Mouse (Mus musculus) heart, adult 18-20 months (tissue): ENCODE data around the gene Atp1a3. TPM values are rescaled to one million over a fixed set of nuclear protein-coding genes. Genes with fewer than 3 reads are reported as not detected.

Experiments used
- DNase-seq, 2 experiments: peaks; one replicate each; pipeline ENCODE4 v3.0.0; 2021 to 2022; ENCODE audit warnings: mixed read lengths in 1 of 2
- total RNA-seq, 2 experiments: library from RNA; stranded (reverse); gene quantifications; 2 replicates each; pipeline ENCODE4 v1.2.3; 2021

Gene Atp1a3
- total RNA-seq, 2 experiments from 2014 or later, result 0.77 to 1.4 TPM

DNA sequence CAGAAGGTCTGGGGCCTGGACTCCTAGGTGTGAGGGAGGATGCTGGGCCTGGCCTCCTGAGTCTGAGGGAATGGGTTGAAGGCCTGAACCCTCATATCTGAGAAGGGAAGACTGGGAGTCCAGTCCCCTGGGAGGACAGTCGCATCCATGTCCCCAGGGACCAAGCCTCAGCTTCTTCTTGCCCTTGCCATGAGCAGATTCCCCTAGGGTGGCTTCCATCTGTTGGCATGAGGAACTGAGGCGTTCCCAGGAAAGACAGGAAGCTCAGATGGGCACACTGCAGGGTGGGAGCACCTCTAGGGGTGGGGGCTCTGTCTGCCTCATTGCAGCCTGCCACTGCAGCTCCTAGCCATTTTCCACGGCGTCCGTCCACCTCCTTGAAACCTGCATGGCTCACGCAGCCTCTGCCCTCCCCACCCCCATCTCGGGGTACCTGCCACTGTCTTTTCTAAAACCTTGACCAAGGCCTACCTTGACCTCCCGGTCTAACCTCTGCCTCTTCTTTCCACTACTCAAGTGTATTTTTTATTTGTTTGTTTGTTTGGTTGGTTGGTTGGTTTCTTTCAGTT lies 1.9 kb downstream of the Atp1a3 start:
- DNase-seq, result no peak

DNA sequence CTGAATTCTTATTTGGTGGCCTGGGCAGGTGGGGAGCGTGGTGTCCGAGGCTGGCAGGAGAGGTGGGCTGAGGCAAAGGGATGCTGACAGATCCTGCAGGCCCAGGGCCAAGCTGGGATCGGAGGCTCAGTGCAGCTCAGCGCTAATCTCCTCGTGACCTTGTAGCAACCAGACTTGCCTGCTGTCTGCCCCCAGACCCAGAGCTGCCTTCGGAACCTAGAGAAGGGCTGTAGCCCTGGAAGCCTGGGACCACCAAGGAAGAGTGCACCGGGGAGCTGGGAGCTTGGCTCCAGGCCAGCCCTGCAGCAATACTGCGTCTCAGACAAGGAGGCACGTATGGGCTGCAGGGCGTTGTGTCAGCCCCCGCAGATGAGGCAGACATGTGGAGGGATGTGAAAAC lies 2.5 kb downstream of the Atp1a3 start:
- DNase-seq, result no peak

DNA sequence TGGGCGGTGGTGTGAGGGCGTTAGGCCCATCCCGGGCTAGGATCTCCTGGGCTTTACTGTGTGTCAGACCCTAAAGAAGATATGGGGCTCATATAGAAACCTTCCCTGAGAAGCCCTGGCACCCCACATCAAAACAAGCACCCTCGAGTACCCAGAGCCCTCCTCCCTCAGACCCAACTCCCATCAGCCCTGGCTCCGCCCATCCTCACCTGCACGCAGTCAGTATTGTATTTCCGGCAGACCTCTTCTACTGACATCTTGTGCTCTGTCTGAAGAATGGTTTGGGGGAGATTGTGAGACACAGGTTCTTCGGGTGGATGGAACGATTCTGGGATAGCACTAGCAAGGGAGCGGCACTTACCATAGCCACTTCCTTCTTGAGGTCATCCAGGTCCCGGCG lies 5.0 kb downstream of the Atp1a3 start:
- no peak for DNase-seq

DNA sequence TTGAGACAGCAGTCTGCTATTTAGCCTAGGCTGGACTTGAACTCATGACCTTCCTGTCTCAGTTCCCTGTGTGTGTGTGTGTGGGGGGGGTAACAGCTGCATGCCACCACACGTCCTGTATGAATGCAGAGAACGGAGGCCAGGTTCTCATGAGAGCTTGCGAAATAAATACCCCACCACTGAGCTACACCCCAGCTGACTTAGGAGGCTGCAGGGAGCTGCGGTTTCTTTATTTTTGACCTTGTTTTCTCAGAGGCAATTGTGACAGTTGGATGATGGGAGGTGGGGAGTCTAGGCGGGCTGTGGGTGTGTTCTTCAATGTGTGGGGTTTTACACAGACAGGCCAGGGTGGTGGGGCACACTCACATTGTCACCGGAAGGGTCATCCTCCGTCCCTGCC lies 5.5 kb downstream of the Atp1a3 start:
- DNase-seq, result no peak

DNA sequence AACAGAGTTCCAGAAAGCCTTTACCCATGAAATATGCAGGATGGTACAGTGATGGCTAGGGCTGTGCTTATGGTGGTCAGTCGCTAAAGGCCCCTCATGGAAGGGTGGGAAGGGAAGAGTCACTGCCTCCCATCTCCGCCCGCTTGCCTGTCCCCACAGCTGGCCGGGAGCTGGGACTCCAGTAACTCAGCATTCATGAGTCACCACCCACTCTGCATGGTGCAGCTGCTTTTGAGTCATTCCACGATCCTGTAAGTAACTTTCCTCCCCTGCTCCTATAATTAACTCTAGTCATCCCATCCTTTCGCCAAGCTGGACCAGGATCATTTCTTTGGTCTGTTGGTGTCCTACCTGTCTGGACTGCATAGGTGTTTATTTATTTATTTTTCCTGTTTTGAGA lies 12.7 kb downstream of the Atp1a3 start:
- no peak for DNase-seq

DNA sequence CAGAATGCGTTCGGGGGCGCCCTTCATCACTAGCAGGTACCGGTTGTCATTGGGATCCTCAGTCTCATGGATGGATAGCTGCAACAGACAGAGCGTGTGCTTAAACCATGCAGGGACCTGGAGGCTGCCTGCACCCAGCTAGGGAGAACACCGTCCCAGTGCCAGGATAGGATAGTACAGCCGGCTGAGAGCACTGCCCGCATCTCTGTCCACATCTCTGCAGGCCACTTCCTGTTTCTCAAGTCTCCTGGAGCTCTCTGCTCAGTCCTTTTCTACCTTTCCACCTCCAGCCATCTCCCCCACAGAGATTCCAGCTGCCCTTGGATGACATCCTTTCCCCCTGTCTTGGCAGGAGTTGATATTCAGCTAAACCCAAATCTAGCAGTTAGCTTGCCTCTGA lies 15.3 kb downstream of the Atp1a3 start:
- no peak for DNase-seq

DNA sequence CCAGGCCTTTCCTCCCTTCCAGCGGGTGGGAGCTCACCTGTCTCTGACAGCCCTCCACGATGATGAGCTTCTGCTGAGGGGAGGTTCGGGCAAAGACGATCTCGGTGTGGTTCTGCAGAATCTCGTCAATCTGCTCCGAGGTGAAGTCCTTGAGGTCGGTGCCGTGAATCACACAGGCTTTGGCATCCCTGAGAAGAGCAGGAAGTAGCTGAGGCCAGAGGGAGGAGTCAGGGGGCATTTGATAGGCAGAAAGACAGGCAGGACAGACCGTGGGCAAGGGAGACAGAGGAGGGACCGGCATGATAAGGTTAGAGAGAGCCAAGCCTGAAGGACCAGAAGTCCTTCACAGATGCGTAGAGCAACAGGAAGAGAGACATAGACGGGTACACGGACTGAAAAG lies 17.8 kb downstream of the Atp1a3 start:
- no peak for DNase-seq

DNA sequence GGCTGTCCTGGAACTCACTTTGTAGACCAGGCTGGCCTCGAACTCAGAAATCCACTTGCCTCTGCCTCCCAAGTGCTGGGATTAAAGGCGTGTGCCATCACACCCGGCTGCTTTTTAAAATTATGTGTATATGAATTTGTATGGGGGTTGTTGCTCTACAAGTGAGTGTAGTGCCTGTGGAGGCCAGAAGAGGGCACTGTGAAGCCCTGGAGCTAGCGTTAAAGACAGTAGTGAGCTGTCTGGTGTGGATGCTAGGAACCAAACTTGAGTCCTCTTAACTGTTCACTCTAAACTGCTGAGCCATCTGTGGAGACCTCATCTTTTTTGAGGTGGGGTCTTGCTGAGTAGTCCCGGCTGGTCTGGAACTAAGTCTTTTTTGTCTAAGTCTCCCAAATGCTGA lies 20.0 kb downstream of the Atp1a3 start:
- no peak for DNase-seq

DNA sequence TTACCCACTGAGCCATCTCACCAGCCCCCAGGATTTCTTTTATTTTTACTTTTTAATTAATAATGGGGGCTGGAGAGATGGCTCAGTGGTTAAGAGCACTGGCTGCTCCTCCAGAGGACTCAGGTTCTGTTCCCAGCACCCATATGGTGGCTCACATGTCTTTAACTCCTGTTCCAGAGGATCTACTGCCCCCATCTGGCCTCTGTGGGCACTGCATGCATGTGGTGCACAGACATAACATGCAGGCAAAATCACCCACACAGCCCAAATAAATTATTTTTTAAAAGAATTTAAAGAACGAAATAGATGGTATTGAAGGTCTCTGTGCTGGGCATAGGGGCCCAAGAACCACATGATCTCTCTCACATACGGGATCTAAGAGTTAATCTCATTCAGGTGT lies 21.5 kb downstream of the Atp1a3 start:
- DNase-seq, result no peak

DNA sequence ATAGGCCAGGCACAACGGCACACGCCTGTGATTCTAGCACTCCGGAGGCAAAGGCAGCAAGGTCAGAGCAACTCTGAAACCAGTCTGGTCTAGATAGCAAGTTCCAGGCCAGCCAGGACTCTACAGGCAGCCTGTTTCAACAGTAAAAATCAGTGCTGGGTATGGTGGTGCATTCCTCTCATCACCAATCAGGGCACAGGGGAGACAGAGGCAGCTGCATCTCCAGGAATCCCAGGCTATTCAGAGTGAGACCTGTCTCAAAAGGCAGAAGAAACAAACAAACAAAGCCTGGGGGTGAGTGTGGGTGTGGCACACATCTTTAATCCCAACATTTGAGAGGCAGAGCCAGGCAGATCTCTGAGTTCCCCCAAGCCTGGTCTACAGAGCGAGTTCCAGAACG lies 22.4 kb downstream of the Atp1a3 start:
- DNase-seq, result no peak

DNA sequence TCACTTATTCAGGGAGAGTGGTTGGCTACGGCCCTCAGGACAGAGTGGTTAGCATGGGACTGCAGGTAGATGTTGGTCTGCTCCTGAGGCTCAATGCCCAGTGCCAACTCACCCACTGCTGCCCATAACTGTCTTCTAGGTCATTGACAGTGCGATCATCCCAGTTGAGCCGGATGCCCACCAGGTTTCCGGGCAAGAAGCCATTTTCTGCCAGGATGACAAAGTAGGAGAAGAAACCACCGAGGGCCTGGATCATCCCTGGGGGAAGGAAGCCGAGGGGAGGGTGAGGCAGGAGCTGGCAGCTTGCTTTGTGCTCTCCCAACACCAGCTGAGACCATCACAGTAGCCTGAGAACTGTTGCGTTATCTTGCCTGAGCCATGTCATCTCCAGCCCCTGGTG lies 25.3 kb downstream of the Atp1a3 start:
- no peak for DNase-seq

DNA sequence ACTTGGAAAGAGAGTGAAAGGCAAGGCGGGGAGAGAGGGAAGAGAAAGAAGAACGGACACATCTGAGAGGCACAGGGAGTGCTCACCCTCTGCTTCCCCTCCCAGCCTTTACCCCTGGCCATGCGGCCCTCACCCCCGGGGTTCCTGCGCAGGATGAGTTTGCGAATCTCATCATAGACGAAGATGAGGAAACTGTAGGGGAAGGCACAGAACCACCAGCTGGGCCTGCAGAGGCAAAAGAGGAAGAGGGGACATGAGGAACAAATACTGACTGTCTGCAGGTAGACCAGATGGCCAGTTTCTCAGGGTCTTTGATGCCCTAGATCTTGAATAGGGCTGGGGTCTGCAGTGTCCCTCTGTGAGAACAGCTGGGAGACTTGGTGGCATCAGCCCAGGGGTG lies 27.0 kb downstream of the Atp1a3 start:
- DNase-seq, result no peak

DNA sequence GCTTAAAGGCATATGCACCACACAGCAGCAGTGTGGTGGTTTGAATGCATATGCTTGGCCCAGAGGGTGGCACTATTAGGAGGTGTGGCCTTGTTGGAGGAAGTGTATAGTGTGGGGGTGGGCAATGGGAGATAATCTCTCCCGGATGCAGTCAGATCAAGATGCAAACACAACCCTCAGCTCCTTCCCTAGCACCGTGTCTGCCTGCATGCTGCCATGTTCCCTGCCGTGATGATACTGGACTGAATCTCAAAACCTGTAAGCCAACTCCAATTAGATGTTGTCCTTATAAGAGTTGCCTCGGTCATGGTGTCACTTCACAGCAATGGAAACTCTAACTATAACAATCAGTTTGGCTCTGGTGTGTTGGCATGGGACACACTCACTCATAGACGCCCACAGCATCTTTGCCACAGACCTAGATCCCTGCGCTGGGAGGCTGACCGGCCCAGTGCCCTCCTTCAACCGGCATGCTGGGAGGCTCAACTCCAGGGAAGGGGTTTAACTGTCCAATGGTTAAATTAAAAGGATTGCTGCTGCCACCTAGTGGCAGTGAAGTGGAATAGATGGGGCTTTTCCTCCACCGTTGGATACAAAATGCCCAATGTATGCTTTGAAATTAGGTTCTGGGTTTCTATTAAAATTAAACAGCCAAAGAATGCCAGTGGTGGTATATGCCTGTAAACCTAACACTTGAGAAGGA lies 30.7 kb downstream of the Atp1a3 start:
- DNase-seq, result peak; percentile 27 to 53

DNA sequence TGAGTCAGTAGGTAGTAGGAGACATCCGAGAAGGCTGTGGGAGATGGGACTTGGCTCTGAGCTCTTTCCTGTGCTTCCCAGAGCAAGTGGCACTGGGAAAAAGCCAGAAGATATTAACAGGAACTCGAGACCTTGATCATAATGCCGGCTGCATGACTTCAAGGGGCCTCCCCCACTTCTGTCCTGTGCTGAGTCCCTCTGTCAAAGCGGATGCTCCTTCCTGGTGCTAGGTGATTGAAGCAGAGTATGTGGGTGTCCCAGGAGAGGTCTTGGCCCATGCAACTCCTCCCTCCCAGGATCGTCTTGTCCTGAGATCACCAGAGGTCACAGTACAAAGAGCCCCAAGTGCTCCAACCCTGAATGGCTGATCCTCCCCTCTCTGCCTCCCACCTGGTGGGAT lies 31.9 kb downstream of the Atp1a3 start:
- DNase-seq, result no peak

DNA sequence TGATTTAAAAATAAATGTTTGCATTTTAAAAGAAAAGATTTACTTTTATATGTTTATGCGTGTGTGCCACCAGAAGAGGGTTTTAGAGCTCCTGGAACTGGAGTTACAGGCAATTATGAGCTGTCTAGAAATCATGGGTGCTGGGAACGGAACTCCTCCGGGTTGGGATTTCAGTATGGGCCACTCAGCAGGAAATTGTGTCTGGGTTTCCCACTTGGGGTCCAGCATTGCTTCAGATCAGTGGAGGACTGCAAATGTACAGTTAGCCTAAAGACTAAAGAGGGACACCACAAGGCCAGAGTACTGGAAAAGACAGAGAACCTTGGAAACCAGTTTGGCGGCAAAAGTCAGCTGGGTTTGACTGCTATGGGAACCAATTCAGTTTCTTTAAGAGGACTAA lies 32.5 kb downstream of the Atp1a3 start:
- no peak for DNase-seq

DNA sequence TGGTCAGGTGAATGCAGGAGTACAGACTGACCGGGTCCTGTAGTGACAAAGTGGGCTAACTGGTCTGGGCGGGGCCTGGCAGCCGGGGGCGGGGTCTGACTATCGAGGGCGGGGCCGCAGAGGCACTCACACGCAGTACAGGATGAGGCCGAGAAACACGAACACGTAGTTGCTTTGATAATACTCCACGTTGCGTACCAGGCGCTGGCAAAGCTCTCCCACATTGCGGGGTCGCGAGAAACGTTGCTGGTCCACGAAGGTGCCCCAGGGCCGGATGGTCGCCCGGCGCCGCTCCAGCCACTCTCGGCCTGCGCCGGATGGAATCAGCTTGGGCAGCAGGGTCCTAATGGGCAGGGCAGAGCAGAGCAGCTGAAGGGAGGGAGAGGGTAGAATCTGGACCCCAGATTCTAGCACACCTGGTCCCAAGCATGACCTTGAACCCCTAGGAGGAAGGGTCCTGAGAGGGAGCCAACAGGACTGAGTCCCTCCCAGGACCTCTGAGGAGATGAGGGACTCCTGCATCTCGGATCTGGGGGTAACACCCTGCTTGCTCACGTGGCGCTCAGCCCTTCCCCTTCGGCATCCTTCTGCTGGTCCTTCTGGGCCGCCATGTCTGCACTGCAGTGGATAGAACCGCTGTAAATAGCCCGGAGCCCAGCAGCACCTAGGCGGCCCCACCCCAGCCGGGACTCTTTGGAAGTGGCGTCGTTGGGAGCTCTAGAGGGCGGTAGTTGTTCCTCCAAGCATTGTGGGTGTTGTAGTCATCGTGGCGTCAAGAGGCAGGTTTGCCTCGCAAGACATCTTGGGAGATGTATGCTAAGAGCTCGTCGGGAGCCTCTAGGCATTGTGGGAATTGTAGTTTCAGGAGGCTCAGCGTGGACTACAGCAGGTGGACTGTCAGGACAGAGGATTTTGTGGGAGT lies 33.5 kb downstream of the Atp1a3 start, which contains the start of gene Rabac1:
TSS of gene Rabac1 (minus strand) at position 783 of the 922 bp plus-strand sequence.
- peak; percentile 95 to 98 for DNase-seq

DNA sequence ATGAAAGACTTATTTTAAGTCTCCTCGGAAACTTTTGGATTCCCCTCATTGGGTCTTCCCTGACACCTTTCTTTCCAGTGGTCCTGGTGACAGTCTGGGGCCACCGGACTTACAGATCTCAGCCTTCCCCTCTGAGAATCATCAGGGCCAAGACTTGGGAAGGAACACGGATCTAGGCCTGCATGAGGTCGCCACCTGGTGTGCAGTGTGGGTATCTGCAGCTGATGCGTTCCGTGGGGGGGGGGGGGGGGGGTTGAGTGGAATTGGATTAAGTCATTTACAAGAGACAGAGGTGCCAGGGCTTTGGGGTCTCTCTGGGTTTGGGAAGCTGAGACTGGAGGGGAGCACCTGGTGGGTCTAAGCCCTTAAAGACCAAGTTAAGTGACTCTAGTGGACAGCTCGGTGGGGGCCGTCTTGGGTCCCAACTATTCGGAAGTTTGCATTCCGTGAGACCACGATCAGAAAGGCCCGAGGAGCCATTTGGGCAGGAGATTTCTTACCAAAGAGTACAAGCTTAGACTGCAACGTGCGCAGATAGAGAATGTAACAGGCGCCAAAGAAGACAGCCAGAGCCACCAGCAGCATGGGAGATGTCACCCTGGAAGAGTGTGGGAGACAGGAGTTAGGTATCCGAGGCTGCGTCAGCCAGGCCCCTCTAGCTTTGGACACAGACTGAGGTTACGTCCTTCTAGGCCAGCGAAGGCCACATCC lies 34.3 kb downstream of the Atp1a3 start:
- peak; percentile 45 to 60 for DNase-seq

DNA sequence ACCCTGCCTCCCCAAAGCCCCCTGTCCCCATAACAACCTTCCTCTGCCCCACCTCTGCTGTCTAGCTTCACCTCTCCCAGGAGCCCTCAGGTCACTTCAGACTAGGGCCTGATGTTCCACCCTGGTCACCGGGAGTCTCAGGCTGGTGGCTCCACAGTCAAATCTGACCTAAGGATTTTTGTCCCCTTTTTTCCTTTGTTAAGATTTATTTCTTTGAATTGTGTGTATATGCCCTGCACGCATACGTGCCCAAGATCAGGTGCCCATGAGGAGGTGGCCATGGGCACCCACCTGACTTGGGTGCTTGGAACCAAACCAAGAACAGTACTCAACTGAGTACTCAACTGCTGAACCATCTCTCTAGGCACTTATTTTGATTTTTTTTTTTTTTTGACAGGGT lies 35.4 kb downstream of the Atp1a3 start:
- DNase-seq, result no peak

DNA sequence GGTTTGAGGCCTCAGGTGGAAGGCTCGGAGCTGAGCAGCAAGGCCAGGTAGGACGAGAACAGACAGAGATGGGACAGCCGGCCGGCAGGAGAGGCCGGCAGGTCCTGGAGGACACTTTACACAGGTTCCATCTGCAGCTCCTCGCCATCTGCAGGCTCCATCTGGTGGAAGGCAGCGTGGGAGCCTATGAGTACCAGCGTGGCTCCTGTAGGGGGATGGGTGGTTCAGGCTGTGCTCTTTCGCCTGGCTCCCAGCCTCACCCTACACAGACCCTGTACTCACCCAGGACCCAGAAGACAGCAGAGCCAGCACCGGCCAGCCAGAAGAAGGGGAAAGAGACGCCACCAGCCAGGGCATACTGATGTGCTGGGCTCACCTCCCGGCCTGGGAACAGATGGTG lies 36.0 kb downstream of the Atp1a3 start:
- no peak for DNase-seq

DNA sequence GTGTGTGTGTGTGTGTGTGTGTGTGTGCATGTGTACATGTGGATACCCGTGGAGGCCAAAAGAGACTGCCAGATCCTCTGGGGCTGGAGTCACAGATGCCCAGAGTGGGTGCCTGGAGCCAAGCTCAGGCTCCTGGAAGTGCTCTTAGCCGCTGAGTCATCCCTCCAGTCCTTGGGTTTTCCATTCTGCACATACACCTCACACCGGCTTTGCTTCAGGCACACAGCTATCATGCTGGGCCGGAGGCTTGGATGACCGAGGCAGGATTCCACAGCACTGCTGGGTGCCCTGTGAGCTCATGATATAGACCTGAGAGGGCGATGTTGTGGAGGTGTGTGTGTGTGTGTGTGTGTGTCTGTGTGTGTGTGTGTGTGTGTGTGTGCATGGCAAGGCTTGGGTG lies 37.3 kb downstream of the Atp1a3 start:
- DNase-seq, result no peak

DNA sequence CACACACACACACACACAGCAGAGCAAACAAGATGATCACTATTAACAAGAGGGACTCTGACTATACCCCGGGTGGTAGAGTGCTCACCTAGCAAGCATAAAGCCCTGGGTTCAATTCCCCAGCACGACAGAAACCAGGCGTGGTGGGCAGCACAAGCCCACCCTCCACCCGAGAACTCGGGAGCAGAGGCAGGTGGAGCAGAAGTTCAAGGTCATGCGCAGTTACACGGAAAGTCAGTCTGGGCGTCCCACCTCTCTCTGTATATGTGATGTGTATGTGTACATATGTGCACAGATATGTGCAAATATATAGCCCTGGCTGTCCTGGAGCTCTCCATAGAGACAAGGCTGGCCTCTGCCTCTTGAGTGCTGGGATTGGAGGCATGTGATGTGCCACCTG lies 37.8 kb downstream of the Atp1a3 start:
- DNase-seq, result no peak

DNA sequence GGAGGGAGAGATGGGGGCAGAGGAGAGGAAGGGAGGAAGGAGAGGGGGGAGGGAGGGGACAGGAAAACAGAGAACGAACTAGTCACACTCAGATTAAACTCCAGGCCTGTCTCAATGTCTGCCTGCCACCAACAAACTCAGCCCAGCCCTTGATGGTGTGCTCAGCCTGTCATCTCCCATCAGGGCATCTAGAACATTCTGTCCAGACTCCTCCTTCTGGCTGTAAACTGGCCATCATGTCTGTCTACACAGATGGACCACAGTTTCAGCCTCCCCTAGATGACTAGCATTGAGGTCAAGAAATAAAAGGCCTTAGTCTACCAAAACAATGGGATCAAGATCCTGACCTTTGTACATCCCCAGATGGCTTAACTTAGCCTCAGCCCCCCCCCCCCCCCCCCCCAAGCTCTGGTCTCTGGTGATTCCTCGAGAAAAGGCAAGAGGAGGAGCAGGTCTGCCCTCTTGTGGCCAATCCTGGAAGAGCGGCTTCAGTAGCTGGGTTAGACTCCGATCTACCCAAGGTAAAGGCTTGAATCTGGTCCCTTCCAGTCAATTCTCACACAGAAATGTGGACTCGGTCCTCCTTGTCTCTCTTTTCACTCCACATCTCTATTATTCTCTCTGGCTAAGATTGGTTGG lies 40.7 kb downstream of the Atp1a3 start:
- peak; percentile 72 to 90 for DNase-seq
